Mouse (Mus musculus): ENCODE data around the gene Tmem119.

DNA sequence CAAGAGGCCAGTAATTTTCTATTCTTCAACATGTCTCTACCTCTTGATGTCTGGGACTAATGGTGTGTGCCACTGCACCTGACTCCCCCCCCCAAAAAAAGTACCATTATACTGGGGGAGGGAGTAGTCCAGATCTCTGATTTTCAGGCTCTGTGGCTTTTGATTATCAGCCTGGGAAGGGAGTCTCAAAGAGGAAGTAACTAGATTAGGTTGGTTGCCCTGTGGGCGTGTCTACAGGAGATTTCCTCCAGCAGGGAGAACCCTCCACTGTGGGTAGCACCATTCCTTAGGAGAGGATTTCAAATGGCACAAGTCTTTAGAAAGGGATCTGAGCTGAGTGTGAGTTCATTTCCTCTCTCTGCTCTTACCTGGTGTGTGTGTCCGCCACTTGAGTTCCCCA lies 12.3 kb upstream of the Tmem119 start:
- TF ChIP-seq CTCF (IDR thresholded peaks at IDR 0.05; ENCODE audit: borderline replicate concordance, control insufficient read depth, extremely low read depth, insufficient read depth, low read length, poor library complexity) = no peak
- TF ChIP-seq POLR2A (IDR thresholded peaks at IDR 0.05; ENCODE audit: control insufficient read depth, extremely low read depth, insufficient read depth, low read length, poor library complexity) = no peak
